Mouse (Mus musculus): Measurements from ENCODE around the gene Ccpg1. TPM values are rescaled to one million over a fixed set of nuclear protein-coding genes. Genes with fewer than 3 reads are reported as not detected.

Gene Ccpg1
- total RNA-seq, 2 experiments from 2014 or later = 124 to 128 TPM

DNA sequence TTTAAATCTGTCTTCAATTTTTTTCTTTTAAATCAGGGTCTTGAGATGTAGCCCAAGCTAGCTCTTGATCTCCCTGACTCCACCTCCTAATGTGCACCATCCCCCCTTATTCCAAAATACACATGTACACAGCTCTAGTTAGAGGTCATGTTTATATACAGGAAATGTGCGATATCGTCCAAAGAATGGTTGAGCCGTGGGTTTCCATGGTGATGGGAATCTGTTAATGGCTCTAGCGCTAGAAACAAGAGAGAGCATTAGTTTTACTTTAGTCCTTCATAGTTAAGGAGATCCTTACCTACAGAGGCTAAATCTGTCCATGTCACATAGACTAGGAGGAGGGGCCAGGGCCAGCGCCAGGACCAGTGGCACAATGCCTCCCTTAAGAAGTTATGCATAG is 64.6 kb downstream of the Ccpg1 start:
- no peak for DNase-seq (ENCODE audit: extremely low spot score in 1 of 2, low spot score in 2 of 2)
- intact Hi-C loops (cut with DNase I) = no loop called here
- Histone ChIP-seq H3K4me3 (no peak overlapping the region), H3K27ac (no peak overlapping the region)
- TF ChIP-seq CTCF (IDR thresholded peaks at IDR 0.05) = no peak

DNA sequence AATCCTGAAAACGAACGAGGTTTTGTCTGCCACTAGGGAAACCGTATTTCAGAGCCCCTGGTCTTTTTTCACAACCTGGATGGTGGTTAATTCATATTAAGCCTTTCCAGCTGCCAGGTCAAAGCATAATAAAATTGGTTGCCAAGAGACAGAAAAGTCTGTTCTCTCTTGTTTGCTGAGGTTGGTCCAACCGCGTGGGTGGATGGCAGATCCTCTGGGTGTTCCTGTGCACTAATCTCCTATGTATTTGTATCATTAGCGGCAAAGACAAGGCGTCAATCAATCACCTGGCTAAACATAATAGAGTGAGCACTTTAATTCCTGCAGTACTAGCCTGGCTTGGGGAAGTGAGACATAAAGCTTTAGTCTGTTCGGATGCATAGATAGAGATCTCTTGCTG is 65.4 kb downstream of the Ccpg1 start:
- H3K4me3 ChIP-seq = no peak overlapping the region
- TF ChIP-seq CTCF (IDR thresholded peaks at IDR 0.05) = no peak
- no peak overlapping the region for H3K27ac ChIP-seq
- intact Hi-C loops (cut with DNase I) = no loop called here
- DNase-seq (ENCODE audit: extremely low spot score in 1 of 2, low spot score in 2 of 2) = no peak

- intact Hi-C loops (cut with DNase I) = no loop called here
- no peak for TF ChIP-seq CTCF (IDR thresholded peaks at IDR 0.05)
- no peak for DNase-seq (ENCODE audit: extremely low spot score in 1 of 2, low spot score in 2 of 2)
- no peak overlapping the region for H3K27ac ChIP-seq
- H3K4me3 ChIP-seq = no peak overlapping the region
Observed at GRCm38 (mm10) chr9:73055441-73055911, 70.2 kb downstream of the Ccpg1 start.

DNA sequence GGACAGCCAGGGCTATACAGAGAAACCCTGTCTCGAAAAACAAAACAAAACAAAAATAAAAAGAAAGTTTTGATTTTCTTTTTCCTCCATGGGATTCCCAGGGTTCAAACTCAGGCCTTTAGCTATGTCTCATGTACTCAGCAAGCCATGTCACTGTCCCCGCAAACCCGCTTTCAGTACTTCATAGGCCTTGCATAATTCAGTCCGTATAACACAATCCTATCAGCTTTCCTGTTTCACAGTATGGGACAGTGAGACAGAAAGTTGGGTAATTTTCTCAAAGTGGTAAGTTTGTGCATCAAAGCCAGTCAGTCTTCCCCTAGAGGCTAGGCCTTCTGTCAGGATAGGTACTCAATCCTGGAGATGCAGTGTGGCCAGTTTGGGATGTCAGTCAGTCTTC is 74.0 kb downstream of the Ccpg1 start:
- no peak overlapping the region for H3K4me3 ChIP-seq
- no peak for DNase-seq (ENCODE audit: extremely low spot score in 1 of 2, low spot score in 2 of 2)
- TF ChIP-seq CTCF (IDR thresholded peaks at IDR 0.05) = no peak
- H3K27ac ChIP-seq = no peak overlapping the region
- intact Hi-C loops (cut with DNase I) = no loop called here

GRCm38 (mm10) chr9:73063621-73064290 is 78.5 kb downstream of the Ccpg1 start:
- no peak for TF ChIP-seq CTCF (IDR thresholded peaks at IDR 0.05)

More at GRCm38 (mm10) chr9:73063621-73064290, 78.5 kb downstream of the Ccpg1 start:
- H3K4me3 ChIP-seq = no peak overlapping the region
- DNase-seq (ENCODE audit: extremely low spot score in 1 of 2, low spot score in 2 of 2) = no peak
- intact Hi-C loops (cut with DNase I) = no loop called here
- no peak overlapping the region for H3K27ac ChIP-seq

Small RNAs within 50 kb of the gene (microRNA-seq; reads per million reads assigned to microRNA genes)
- gene Gm27353 = 0 reads per million in 2 experiments

Other genes starting within 250 kb of the Ccpg1 start
- 1 to 10 TPM; 1.5 to 1.8 TPM for gene Prtg, start 178.6 kb upstream of the Ccpg1 start, total RNA-seq (2021)
- gene Pygo1, start 59.8 kb upstream of the Ccpg1 start, total RNA-seq (2021) = 10 to 100 TPM; 18.6 to 19.5 TPM
- 1 to 10 TPM; 1.5 to 1.9 TPM for gene Dyx1c1, start 26.6 kb upstream of the Ccpg1 start, total RNA-seq (2021)
- gene Gm44503, start 26.6 kb upstream of the Ccpg1 start, total RNA-seq (2021) = not detected
- 10 to 100 TPM in 1 of 2 experiments, 1 to 10 TPM in 1; 9.2 to 10.8 TPM for gene Ccpg1os, start within 50 bp of the Ccpg1 start, total RNA-seq (2021)
- gene Pigb, start 54.9 kb downstream of the Ccpg1 start, total RNA-seq (2021) = 10 to 100 TPM; 15.4 to 16.2 TPM
- gene Rab27a, start 59.4 kb downstream of the Ccpg1 start, total RNA-seq (2021) = 1 to 10 TPM; 7.5 to 8.9 TPM
- gene Khdc3, start 116.4 kb downstream of the Ccpg1 start, total RNA-seq (2021) = 1 to 10 TPM; 2.4 to 2.8 TPM
- not detected for gene Gm20509, start 117.0 kb downstream of the Ccpg1 start, total RNA-seq (2021)
- gene Rsl24d1, start 128.0 kb downstream of the Ccpg1 start, total RNA-seq (2021) = 10 to 100 TPM; 53.9 to 54.2 TPM

Data from left cerebral cortex, adult 2 months (tissue).